Mouse (Mus musculus): Measurements from ENCODE around the gene Klhl3.

GRCm38 (mm10) chr13:58045278-58045677 lies 68.1 kb downstream of the Klhl3 start:
- TF ChIP-seq CTCF (conservative IDR thresholded peaks at IDR 0.05; ENCODE audit: low read length) (peak; percentile 58), POU5F1 (IDR thresholded peaks at IDR 0.05; ENCODE audit: borderline replicate concordance, low read length) (no peak)

Data from E14TG2a.4 (cell line).